Mouse (Mus musculus): Measurements from ENCODE around the gene Dap.

Gene Dap

GRCm38 (mm10) chr15:31237898-31238297, 13.8 kb downstream of the Dap start:
- no peak for DNase-seq (ENCODE audit: inconsistent ontology term)

DNA sequence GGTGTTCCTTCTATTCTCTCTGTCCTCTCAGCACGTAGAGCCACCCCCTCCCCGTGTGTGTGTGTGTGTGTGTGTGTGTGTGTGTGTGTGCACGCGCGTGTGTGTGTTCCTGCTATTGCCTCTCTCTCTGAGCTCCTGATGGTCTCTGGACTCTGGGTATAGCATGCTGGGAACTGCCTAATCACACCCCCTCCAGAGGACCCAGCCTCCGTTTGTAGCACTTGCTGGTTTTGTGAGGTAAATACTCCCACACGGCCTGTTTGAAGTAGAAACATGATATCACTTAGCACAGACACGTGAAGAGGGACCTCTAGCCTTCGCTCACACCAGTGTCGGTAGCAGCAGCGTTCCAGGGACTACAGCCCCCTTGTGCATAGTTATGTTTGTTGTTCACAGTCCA, 14.5 kb downstream of the Dap start:
- DNase-seq (ENCODE audit: inconsistent ontology term): no peak

GRCm38 (mm10) chr15:31239713-31240112, 15.6 kb downstream of the Dap start:
- DNase-seq (ENCODE audit: inconsistent ontology term): no peak

- DNase-seq (ENCODE audit: inconsistent ontology term): no peak
These were observed 16.1 kb downstream of the Dap start for GRCm38 (mm10) chr15:31240181-31240580.

- DNase-seq (ENCODE audit: inconsistent ontology term): no peak
These were observed 19.1 kb downstream of the Dap start for GRCm38 (mm10) chr15:31243260-31243659.

DNA sequence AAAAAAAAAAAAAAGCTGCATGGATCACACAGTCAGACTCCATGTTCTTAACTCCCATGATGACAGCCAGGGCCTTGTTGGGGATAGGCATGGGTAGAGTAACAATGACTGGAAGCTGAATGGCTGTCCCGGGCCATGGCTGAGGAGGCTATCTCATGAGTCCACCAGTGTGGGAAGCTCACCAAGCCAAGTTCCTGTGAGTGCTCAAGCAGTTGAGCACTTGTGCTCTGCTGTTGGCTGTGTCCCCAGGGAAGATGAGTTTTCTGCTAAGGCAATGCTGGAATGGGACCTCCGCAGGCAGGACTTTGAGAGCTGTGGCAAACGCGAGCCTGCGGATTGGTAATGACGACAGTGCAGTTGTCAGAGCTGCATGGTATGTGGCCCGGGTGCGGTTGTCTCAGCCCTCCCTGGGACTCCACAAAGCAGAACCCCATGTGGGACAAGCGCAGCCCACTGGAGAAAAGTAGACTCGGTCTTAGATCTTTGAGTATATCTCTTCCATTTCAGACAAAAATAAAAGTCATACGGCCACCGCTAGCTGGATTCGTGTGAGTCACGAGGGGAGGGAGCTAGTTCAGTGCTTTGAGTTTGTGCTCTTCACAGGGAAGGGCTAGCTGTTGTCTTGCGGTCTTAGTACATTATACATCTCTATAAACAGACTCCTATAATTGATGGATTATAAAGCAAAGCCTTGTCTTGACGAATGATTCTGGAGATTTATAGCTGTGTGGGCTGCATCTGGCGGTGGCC, 20.8 kb downstream of the Dap start:
- no peak for DNase-seq (ENCODE audit: inconsistent ontology term)

GRCm38 (mm10) chr15:31245934-31246333, 21.8 kb downstream of the Dap start:
- peak; percentile 77 for DNase-seq (ENCODE audit: inconsistent ontology term)

GRCm38 (mm10) chr15:31247035-31247434, 22.9 kb downstream of the Dap start:
- no peak for DNase-seq (ENCODE audit: inconsistent ontology term)

DNA sequence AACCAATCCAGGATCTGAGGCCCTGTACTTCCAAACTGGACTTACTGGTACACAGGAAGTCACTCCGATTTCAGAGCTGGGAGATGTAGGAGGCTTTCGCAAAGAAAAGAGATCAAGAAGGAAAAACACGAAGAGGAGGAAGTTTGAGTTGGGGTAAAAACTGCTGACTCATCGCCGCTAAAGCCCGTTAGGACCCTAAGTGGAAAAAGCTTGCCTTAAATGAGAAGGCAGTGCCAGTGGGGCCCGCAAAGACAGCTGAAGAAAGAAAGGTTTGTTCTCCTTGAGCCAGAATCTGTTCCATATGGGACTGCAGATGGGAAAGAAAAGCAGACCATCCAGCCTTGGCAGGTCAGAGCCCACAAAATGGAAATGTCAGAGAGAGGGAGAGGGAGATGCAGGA, 24.8 kb downstream of the Dap start:
- no peak for DNase-seq (ENCODE audit: inconsistent ontology term)

DNA sequence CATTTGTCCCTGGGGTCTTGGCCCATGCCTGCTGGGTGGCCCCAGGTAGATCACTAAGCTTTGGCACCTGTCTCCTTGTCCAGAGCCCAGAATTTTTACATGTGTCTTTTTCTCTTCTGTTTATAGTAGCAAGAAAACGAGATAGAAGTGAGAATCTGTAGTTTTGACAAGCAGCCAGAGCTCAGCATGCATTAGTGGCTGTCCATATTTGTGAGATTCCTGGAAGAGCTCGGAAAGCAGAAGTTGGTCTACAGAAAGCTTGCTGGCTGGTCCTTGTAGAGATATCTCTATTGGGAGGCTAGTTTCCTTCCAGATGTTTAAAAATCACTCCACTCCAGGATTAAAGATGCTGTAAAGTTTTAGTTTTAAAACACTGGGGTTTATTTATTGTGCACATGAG, 25.9 kb downstream of the Dap start:
- DNase-seq (ENCODE audit: inconsistent ontology term): peak; percentile 35

- peak; percentile 58 for DNase-seq (ENCODE audit: inconsistent ontology term)
These were observed 26.6 kb downstream of the Dap start for GRCm38 (mm10) chr15:31250676-31251075.

GRCm38 (mm10) chr15:31251189-31251588, 27.1 kb downstream of the Dap start:
- no peak for DNase-seq (ENCODE audit: inconsistent ontology term)

DNA sequence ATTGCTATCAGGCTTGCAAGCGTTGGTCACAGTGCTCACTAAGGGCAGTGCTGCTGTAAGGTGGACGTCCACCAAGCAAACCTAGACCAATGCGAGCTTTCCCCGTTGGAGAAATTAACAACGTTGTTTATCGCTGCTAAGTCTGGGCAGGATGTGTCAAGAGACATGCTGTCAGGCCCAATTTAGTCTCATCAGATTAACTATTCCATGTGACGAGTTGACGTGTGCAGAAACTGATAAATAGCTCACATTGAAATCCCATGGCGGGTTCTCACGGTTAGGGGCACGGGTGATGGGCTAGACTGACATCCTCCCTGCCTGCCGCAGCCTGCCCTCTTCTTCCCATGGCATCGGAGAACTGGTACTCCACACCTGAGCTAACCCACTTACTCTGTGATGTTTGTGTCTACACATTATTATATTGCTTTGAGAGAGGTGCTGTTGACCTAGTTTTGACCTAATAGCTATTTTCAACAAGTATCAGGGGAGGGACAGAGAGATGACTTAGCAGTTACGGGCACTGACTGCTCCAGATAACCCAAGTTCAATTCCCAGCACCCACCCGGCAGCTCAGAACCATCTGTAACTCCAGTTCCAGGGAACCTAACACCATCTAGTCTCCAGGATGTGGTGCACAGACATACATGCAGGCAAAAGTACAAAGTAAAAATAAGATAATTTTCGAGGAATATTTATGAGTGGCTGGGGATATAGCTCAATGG, 28.6 kb downstream of the Dap start:
- DNase-seq (ENCODE audit: inconsistent ontology term): no peak

DNA sequence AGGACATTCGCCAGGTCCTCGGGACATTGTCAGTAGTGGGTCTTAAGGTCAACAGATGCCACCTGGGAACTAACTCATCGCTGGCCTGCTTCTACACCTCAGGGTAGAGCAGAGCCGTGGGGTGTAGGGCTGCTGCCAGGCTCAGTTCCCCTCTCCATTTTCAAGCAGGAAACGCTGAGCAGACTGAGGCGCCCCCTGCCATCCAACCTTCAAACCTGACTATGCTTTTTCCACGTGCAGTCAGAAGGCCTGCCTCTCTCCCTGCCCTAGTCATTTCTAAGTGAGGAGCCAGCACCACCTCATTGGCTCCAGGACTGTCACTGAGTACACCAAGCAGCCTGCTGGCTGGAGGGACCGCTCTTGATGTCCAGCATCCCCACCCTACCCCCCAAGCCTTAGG, 29.3 kb downstream of the Dap start:
- no peak for DNase-seq (ENCODE audit: inconsistent ontology term)

- peak; percentile 76 for DNase-seq (ENCODE audit: inconsistent ontology term)
These were observed 29.8 kb downstream of the Dap start for GRCm38 (mm10) chr15:31253963-31254362.

GRCm38 (mm10) chr15:31254939-31255535, 30.9 kb downstream of the Dap start:
- DNase-seq (ENCODE audit: inconsistent ontology term): no peak

DNA sequence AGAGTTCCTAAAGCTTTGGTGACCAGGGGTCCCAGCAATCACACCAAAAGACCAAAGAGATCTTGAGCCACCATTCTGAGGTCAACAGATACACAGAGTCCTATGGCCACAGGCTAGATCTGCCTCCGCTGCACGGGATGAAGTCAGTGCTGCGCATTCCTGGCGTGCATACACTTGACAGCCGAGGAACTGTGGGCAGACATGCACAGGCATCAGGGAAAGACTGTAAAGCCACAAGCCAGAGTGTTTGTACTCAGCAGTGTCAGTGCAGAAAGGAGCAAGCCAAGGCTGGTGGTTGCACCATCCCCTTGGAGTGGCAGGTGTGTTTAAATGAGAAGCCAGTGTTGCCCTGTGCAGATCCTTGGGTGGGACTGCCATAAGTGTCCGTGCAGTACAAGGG, 31.6 kb downstream of the Dap start:
- DNase-seq (ENCODE audit: inconsistent ontology term): no peak

GRCm38 (mm10) chr15:31257329-31257728, 33.2 kb downstream of the Dap start:
- no peak for DNase-seq (ENCODE audit: inconsistent ontology term)

DNA sequence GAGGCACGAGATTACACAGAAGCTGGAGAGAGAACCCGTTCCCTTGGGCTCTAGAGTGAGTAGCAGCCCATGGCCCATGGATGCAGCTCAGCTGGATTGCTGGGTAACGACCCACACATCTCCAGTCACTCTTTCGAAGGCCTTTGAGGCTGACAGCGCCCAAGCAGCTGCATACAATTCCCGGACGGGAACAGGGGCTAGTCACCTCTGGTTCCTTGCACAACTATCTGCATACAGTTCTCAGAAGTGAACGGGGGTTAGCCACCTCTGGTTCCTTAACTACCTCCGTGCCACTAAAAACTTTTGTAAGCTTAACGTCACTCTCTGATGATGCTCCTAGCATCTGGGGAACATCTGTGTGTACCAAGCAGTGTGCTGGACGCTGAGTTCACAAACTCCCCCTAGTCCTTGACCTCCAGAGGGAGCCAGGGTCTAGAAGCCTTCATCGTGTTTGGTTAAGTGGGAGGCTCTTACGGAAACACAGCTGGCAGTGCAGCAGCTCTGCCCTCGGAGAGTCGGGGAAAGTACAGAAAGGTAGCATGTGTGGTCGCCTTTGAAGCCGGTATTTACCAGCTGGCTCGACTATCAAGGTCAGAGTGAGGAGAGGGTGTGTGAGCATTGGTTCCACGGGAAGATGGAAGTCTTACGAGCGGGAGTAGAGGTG, 34.0 kb downstream of the Dap start:
- no peak for DNase-seq (ENCODE audit: inconsistent ontology term)

- no peak for DNase-seq (ENCODE audit: inconsistent ontology term)
These were observed 34.8 kb downstream of the Dap start for GRCm38 (mm10) chr15:31258693-31259439.

DNA sequence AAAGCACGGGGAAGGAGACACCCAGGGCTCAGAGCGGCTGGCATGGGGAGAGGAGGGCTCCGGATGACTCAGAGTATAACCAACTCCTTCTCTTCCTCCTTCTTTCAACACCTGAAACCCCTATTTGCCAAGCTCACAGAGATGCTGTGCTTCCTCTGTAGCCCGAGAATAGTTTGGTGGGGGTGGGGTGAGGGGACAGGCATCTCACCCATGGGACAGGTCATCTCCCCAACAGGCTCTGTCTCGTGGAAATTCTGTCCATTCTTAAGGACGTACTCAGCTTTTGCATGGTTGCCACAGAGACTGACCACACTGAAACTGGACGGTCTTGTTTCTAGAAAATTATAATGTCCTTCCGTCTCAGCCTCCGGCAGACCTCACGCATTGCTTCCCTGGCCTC, 37.0 kb downstream of the Dap start:
- DNase-seq (ENCODE audit: inconsistent ontology term): no peak

DNA sequence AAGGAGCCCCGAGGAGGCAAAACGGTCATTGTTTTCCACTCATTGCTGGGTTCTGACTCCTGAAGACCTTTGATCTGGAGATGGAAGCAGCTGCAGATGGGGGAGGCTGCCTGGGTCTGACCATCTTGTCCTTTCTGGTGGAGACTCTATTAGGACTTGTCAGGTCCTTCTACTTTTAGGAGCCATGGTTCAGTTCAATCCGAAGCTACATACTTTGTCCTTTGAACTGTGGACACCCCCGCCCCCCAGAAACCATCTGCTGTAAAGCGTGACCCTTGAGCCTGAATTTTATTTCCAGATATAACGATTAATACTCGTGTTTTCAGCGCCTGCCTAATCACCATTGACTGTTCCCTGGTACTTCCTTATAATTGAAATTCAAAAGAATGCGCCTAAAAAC, 38.2 kb downstream of the Dap start:
- DNase-seq (ENCODE audit: inconsistent ontology term): no peak

Measured in Muller cell, postnatal 12 days (primary cell).